Mouse (Mus musculus) retina, adult 2 months (tissue): Measurements from ENCODE around the gene Nkpd1.
"Not testable (repeated sequence)": the region's sequence is repeated elsewhere in the genome, so short reads cannot be mapped to it uniquely, and the experiment has no call there.

Source experiments
- DNase-seq: peaks from one replicate; pipeline ENCODE4 v3.0.0-alpha.2; 2012; ENCODE audit warnings: low read depth, low spot score

Nkpd1 gene

DNA sequence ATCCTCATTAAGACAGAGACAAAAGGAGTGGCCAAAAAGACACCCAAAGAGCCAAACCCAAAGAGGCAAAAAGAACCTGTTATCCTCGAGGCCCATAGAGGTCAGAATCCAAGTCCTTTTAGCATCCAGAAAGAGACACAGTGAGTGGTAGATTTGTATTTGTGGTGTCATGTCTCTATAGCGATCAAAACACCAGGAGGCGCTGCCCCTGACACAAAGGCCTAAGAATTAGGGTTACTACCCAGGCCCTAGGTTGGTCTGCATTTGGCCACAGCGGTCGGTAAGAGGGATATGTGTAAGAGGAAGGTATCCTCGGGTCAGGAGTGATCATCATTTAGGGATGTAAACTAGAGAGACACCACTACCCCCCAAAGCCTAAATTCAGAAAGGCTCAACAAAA lies 11.3 kb upstream of the Nkpd1 start:
- no peak for DNase-seq

DNA sequence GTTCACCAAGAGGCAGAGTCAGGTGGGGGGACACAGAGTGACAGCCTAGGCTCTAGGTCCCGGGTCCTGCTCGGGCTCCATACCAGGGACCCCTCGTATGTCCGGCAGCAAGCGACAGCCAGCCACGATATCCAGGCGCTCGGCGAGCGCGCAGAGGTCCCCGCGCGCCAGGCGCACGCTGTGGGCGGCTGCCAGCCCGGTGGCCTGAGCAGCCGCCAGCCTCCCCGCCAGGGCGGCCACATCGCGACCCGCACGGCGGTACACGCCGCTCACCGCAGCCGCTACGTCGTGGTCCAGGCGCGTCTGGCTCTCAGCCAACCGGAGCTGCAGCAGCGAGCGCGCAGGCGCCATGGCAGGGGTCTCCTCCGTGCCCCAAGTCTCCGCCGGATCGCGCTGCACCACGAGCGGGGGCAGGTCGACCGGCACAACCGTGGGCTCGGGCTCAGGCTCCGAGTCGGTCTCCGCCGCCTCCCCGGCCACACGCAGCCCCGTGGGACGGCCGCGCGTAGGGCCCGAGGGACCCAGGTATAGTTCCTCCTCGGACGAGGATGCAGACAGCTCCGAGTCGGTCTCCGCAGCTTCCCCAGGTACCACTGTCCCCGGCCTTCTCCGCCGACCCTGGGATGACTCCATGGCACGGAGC lies 10.5 kb upstream of the Nkpd1 start:
- no peak for DNase-seq

DNA sequence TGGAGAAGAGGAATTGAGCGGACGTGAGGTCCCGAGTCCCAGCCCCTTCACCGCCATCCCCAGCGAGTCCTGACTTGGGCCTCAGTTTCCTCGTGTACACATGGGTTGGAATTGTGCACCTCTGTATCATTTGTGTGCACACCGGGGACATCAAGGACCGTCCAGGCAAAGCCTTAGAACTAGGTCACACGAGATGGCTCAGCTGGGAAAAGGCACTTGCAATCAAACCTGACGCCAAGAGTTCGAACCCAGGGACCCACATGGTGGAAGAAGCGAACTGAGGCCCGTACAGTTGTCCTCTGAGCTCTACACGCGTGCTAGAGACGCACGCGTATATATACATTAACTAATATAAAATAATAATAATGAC lies 10.0 kb upstream of the Nkpd1 start:
- no peak for DNase-seq

DNA sequence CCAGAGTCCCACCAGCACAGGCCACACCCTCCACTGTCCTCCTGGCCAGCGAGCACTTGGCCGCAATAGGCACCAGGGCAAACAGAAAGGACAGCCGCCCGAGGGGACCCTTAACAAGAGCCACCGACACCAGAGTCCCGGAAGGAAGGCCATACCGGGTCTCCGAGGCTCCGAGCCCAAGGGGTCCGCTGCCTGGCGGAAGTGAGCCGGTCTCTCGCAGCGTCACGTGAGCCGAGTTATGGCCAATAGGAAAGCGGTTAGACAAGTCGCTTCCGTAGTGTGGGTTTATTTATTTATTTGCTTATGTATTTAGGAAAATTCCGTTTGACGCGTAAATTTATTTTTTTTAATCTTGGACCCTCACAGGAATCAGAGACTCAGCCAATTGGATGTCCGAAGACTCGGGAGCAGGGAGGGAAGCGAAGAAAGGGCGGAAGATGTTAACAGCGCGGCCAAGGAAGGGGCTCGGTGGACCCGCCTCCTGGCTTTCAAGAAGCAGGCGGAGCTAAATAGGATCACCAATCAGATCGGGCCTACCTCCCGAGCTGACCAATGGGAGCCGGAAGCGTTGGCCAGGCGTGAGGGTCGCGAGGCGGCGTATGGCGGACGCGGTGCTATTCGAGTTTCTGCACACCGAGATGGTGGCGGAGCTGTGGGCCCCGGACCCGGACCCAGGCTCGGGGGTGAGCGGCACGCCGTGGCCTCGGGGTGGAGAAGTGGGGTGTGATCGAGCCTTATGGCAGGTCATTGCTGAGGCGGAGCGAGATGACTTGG lies 9.3 kb upstream of the Nkpd1 start, which contains the start of the genes Bloc1s3 and Trappc6a:
Bloc1s3 (minus strand) TSS at position 218 of the 774 bp plus-strand sequence.
Trappc6a (plus strand) TSS at position 246 of the 774 bp plus-strand sequence.
- DNase-seq, result peak; percentile 82

DNA sequence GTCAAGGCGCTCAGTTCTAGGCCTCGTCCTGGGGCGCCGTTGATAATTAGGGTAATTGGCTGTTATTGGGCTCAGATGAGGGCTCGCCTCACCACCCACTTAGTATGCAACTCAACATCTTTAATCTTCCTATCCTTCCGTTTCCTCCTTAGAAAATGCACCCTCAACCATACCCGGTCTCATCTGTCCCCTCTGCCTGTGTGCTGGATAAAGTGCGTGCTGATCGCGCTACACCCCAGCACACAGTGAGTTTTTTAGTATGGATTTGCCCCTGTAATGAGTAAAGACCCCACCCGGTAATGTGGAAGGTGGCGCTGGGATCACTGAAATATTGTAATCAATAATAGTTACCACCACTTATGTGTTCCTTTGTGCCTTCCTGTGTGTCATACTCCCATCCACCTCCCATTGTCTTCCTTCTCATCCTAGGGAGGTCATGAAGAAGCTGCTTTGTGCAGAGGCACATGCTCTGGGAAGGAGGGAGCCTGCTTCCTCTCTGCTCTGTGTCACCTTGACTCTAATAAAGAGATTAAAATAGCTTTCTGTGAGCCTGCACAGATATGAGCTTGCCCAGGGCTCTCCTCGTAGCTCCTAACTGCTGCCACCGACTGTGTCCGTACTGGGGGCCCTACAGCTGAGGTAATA lies 8.6 kb upstream of the Nkpd1 start:
- no peak for DNase-seq

DNA sequence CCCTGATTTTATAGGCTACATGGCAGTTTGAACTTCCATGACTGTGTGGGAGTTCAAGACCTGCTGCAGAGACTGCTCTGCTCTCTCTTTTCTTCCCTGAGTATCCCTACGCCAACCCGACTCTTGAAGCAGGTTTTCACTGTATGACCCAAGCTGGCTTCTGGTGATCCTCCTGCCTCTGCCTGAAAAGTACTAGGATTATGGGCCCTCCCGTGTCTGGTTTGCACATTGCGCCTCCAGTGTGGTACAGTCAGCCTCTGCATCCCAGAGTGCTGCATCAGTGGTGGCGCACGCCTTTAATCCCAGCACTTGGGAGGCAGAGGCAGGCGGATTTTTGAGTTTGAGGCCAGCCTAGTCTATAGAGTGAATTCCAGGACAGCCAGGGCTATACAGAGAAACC lies 7.9 kb upstream of the Nkpd1 start:
- no peak for DNase-seq

DNA sequence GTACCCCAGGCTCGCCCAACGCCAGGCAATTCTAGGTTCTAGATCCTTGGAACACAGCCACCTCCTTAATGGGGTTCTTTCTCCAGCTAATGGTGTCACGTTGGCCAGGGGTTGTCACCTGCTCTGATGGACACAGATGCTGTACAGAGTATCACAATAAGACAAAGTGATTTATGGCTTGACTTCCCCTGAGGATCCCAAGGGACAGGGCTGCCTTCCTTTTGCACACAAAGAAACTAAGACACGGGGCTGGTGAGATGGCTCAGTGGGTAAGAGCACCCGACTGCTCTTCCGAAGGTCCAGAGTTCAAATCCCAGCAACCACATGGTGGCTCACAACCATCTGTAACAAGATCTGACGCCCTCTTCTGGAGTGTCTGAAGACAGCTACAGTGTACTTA lies 5.7 kb upstream of the Nkpd1 start:
- DNase-seq, result not testable (repeated sequence)

DNA sequence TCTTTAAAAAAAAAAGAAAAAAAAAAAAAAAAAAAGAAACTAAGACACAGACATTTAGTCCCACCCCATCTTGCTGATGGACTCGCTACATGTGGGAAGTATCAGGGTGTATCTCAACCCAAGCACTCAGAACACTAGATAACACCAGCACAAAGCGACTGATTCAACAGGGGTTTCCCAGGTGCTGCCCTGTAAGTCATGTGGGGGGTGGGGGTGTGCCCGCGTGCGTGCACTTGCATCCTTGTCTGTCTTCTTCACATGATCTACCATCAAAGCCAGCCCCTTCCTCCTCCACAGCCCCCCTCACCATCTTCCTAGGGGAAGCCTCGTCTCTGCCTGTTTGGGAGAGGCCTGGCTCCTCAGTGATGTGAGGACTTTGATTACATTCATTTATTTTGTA lies 5.3 kb upstream of the Nkpd1 start:
- no peak for DNase-seq

DNA sequence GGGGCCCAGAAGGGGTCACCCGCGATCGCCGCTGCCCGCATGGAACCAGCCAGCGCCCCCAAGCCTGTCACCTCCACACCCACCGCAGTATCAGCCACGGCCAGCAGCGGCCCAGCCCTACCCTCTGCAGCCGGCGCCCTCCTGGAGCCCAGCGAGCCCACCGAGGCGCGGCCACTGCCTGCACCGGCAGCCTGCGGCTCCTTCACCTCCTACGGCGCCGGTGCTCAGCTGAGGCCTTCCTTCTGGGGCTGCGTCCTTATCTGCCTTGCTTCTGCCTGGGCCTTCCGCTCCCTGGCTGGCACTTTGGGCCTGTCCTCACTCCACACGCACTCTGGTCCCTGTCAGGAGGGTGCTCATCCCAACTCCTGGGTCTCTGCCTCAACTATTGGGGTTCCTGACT lies 2.4 kb downstream of the Nkpd1 start:
- DNase-seq, result no peak

DNA sequence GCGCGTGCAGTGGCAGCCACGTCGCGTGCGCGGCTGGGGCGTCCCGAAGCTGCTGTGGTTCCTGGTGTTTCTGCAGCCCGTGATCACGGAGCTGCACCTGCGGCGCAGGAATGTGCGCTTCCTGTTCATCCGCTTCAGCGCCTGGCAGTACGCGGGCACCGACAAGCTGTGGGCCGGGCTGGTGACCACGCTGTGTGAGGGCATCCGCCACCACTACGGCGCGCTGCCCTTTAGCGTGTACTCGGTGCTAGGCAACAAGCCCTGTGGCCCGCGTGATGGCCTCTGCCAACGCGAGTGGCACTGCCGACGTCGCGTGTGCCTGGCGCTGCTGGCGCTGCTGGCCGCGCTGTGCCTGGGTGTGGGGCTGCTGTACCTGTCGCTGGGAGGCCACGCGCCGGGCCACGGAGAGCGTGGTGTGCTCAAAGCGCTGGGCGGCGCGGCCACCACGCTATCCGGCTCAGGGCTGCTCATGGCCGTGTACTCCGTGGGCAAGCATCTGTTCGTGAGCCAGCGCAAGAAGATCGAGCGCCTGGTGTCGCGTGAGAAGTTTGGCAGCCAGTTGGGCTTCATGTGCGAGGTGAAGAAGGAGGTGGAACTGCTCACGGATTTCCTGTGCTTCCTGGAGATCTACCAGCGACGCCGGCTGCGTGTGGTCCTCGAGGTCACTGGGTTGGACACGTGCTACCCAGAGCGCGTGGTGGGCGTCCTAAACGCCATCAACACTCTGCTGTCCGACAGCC lies 5.5 kb downstream of the Nkpd1 start:
- DNase-seq, result no peak

DNA sequence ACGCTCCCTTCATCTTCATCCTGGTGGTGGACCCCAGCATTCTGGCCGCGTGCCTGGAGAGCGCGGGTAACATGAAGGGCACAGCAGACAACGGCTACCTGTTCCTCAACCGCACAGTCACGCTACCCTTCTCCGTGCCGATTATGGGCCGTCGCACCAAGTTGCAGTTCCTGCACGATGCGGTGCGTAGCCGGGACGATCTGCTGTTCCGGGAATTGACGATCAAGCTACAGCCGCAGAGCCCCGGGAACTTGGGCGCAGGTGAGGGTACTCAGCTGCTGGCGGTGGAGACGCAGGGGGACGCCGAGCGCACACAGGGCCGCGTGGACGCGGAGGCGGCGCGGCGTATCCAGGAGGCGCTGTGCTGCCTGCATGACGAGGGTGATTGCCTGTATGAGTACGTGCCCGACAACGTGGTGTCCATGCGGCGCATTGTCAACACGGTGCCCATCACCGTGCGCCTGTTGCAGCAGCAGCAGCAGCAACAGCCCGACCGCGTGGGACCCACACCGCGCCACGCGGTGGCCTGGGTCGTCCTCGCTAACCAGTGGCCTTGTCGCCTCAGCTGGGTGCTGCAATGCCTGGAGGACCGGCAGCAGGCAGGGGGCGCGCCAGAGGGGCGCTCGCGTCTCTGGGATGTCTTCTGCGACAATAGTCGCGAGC lies 6.2 kb downstream of the Nkpd1 start:
- no peak for DNase-seq

DNA sequence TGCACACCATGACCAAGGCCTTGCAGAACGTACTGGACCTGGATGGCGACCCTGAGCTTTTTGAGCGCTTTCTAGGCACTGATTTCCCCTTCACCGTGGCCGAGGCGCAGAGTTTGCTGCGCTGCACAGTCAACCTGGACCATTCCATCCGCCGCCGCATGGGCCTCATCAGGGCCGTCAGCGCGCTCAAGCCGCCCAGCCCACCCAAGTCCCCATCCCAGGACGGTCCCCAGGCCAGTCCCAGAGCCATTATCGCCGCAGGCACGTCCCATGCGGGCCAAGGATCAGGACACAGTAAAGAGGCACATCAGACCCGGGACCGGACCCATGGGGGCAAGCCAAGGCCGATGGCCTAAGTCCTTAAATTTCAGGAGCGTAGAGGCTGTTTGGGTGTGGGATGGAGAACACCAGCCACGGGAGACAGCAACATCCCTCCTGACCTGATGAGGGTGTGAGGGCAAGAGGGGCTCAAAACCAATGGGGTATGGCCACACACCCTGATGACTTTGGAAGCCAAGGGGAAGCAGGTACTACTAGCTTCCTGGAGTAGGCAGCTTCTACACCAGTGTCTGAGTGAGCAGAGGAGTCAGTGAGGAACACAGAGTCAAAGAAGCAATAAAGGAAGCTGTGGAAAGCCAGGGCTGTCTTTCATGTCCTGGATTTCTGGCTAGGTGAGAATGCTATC lies 6.9 kb downstream of the Nkpd1 start:
- DNase-seq, result no peak

DNA sequence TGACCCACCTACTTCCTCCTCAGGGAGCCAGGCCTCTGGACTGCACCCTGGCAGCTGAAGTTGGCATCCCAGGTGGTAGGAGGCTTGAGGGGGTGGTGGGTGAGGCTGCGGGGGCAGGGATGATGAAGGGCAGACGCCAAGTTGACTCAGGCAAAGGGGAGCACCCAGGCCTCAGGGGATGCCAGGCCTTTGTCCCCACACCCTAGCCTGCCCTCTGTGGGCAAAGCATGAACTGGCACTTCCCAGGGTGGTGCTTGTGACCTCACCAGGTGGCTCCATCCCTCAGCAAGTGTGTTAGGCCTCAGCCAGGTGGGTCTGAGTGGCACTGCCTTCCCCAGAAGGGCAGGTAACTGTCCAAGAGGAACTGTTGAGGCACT lies 7.5 kb downstream of the Nkpd1 start:
- no peak for DNase-seq

DNA sequence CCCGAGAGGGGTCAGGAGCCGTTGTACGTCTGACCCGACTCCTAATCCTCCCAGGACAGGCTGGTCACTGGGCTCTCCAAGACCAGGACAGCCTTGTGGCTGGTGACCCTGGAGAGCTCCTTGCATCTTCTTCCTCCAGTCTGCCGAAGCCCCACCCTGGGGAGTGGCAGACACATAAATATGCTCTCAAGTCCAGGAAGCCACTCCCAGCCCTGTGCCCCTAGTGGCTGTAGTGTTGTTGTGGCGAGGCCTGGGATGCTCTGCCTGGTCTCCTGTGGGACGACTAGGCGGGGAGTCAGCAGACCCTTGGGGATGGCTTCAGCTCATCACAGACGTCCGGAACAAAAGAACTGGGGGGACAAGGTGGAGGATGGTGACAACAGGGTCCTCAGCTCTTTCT lies 13.4 kb downstream of the Nkpd1 start:
- DNase-seq, result no peak

DNA sequence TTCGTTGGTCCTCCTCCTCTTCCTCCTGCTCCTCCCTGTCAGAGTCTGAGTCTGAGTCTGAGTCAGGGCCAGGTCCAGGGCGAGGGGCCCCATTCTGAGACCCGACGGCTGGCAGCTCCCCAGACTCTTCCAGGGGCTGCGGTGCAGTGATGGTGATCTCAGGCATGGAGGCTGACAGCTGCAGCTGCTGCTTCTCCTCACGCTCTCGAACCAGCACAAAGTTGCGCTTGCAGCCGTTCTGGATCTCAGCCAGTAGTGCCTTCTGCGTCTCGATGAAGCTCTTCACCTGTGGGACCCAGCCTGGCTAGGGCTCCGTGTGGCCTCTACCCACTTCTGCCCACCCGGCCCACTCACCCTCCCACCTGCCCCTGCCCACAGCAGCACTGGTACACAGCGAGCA lies 14.6 kb downstream of the Nkpd1 start:
- DNase-seq, result no peak

DNA sequence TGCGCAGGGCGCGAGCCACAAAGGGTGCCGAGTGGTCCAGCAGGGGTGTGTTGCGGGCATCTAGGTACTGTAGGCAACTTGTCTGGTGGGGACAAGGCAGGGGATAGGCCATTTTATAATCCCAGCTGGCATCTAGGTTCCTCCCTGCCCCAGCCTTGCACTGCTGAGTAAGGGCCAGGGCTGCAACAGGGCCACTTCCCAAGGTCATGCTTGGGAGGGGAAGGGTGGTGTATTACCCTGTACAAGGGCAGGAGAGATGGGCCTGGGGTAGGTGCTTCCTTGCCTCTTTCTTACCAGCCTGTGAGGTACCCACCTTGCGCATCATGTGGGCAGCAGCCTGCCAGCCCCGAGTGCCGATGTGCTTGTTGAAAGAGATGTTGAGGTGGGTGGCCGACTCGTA lies 17.0 kb downstream of the Nkpd1 start:
- DNase-seq, result no peak

DNA sequence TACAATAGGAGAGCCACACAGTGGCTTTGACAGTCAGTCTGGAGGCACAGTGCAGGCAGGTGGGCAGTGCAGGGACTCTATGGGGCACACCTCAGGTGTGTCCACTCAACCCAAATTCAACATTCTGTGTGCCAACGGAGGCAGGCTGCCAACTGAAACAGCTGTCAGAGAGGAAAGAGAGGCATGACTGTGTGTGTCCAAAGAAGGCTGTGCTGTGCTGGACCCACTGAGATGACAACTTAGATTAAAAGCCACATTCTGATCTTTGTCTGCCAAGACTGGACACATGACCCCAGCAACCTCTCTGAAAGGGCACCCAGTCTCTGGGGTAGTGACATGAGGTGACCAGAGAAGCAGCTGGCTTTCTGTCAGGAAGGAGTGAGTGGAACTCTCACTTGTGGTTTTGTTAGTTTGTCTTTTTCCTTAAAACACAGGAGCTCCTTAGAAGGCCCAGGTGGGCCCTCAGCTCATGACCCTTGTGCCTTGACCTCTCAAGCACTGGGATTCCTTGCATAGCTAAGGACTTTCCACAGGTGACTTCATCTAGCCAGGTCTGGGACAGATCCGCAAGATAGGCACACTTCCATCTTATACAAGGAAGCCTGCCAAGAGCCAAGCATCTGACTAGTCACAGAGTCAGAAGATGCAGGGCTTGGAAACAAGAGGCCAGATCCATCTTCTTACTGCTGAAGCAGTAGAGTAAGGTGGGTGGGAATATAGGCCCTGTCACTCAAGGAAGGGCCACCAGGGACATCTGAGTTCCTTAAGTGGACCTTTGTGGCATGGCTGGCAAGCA lies 23.3 kb downstream of the Nkpd1 start:
- DNase-seq, result no peak

DNA sequence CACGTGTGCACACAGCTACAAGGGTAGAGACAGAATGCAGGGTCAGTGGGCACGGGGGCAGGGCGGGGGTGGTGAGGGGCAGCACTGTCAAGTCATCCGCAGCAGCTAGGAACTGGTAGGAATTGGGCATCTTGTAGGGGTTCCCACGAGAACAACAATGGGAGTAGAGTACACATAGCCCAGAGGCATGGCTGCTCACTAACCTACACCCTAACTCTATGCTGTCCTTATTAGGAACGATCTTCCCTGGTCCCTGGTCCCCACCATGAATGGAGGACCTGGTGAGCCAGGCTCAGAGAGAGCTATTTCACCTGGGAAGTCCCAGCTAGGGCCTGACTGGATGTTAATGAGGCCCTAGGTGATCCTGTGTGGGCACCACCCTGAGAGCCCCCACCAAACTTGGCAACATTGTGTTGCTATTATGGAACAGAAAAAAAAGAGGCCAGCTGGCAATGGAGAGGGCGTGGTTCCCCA lies 24.1 kb downstream of the Nkpd1 start:
- DNase-seq, result no peak

DNA sequence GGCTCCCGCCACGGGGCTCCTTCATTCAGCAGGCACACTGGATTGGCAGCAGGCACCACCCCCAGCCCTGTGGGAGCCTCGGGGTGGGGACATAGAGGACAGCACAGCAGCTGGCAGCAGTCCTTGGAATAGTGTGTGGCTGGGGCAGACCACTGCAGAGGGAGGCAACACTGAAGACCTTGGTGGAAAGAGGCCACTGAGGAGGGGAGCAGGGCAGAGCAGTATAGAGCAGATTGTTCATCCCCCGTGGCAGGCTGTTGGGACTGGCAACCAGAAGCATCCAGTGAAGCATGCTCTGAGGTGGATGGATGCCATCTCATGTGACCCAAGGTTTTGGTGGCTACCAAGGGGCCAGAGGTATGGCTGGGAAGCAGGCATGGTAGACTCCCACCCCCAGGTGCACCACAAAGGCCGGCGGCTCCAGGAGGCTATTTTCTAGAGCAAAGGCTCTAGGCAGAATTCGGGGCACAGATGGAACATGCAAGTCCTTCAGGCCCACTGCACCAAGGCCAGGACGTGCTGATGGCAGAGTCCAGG lies 24.6 kb downstream of the Nkpd1 start:
- no peak for DNase-seq

DNA sequence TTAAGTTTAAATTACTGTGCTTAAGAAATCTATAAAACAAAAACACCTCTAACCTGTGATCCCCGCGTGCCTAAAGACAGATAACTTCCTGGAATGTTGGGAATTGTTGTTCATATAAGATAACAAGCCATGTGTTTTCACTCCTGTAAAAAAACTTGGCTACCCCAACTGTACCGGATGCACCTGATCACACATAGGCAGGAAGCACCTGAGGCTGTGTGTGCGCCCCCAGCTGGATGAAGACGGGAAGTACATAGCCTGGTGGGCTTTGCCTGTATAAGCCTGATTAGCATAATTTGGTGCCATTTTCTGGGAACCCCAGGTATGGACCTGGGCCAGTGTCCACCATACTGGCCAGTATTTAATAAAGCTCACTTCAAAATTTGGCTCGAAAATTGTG lies 25.9 kb downstream of the Nkpd1 start:
- no peak for DNase-seq
